Mouse (Mus musculus) ovary, adult 18-20 months (tissue): ENCODE results near the gene Ggnbp2.
"Not testable (repeated sequence)": the region's sequence is repeated elsewhere in the genome, so short reads cannot be mapped to it uniquely, and the experiment has no call there.

ENCODE experiments used
- DNase-seq: peaks from one replicate; pipeline ENCODE4 v3.0.0; 2022; ENCODE audit warnings: low spot score, mixed read lengths

Gene Ggnbp2

DNA sequence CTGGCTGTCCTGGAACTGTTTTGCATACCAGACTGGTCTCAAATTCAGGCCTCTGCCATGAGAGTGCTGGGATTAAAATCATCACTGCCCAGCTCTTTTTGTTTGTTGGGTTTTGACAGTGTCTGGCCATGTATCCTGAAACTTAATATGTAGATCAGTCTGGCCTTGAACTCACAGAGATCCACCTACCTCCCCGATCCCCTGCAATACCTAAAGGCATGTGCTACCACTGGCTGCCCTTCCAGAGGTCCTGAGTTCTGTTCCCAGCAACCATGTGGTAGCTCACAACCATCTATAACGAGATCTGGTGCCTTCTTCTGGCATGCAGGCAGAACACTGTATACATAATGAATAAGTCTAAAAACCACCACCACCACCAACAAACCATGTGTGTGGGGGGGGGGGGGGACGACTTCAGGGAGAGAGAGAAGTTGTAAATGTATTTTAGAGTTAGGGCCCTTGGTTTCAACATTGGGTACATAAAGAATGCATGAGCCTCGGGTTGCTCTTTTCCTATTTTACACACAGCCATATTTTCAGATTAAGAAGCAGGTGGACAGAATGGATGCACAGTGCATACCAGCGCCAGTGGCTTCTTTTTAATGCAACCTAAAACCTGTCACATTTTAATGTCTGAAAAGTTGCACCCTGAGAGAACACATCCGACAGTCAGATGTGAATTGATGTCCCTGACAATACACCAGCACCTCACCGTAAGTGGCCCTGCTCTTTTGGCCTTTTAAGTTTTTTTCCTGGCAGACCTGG lies 8.6 kb upstream of the Ggnbp2 start:
- DNase-seq: no peak

DNA sequence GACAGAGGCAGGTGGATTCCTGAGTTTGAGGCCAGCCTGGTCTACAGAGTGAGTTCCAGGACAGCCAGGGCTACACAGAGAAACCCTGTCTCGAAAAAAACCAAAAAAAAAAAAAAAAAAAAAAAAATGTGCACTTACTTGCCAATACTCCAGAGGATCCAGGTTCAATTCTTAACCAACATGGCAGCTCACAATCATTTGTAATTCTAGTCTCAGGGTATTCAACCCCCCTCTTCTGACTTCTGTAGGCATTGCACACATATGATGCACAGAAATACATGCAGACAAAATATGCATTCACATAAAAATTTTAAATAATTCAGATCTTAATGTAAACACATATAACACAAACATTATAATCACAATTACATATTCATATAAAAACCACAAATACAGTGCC lies 5.4 kb upstream of the Ggnbp2 start:
- DNase-seq: not testable (repeated sequence)

- DNase-seq: no peak
Observed at GRCm38 (mm10) chr11:84873042-84873833, 2.6 kb upstream of the Ggnbp2 start.

DNA sequence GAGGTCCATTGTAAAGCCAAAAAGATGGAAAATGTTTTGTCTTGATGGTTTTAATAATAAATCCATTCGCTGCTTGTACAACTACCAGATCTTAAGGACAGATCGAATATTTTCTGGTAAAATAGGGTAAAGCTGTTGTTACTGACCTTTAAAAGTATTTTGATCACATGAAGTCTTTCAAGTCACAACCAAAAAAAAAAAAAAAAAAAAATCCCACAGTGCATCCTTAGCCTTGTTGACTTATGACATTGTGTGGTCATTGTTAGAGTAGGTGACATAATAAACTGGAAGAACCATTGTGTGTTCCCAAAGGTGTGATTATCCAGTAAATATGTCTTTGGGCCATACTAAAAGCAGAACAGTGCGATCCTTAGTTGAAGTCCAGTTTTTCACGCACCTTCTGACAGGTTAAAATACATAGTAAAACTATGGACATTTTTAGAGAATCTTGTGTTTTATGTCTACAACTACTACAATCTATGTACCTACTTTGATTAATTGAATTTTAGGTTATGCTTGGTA lies 992 bp upstream of the Ggnbp2 start:
- no peak for DNase-seq

GRCm38 (mm10) chr11:84871046-84871445 lies 429 bp upstream of the Ggnbp2 start:
- DNase-seq: no peak

- peak; percentile 91 for DNase-seq
Observed at GRCm38 (mm10) chr11:84869537-84870232, 932 bp downstream of the Ggnbp2 start.

GRCm38 (mm10) chr11:84868786-84869259 lies 1.8 kb downstream of the Ggnbp2 start:
- DNase-seq: no peak

DNA sequence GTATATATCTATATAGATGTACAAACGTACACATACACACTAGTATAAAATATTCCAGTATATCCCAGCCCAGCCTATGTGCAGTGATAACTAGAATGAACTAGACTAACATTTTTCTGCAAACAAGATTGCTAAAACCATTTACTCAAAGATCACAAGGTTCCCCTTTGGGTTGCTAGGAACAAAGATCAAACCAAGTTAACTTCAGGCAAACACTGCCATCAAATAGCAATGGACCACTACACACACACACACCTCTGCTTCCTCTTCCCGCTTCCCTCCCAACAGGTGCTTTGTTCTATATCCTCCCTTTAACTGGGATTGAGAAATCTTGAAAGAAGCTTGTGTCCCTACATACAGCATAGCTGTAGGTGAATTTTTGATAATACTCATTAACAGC lies 3.0 kb downstream of the Ggnbp2 start:
- DNase-seq: no peak

DNA sequence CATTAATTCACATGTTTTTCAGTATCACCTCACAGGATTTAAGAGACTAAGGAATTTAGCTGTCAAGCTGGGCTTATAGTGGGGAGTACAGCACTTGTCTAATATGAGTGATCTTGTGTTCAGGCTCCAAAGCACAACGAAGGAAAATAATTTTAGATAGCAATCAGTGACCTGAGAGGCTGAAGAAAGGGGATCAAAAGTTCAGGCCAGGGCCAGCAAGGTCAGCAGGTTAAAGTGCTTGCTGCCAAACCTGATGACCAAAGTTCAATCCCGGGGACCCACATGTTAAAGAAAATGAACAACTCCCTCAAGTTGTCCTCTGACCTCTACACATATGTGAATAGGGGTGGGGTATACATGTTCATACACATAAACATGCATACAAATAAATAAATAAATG lies 5.3 kb downstream of the Ggnbp2 start:
- no peak for DNase-seq

DNA sequence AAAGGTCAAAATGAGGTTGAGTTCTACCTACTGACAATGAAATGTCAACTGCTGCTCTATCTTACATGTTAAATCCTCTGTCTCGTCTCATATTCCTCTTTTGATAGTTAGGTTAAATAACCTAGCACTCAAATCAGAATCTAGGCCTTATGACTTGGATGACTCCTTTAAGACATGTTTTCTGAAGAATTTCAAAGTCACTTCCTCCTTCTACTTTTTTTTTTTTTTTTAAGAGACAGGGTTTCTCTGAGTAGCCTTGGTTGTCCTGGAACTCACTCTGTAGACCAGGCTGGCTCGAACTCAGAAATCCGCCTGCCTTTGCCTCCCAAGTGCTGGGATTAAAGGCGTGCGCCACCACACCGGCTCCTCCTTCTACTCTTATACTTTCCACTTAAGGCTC lies 15.3 kb downstream of the Ggnbp2 start:
- DNase-seq: no peak

- DNase-seq: no peak
Observed at GRCm38 (mm10) chr11:84847475-84848090, 23.0 kb downstream of the Ggnbp2 start.

DNA sequence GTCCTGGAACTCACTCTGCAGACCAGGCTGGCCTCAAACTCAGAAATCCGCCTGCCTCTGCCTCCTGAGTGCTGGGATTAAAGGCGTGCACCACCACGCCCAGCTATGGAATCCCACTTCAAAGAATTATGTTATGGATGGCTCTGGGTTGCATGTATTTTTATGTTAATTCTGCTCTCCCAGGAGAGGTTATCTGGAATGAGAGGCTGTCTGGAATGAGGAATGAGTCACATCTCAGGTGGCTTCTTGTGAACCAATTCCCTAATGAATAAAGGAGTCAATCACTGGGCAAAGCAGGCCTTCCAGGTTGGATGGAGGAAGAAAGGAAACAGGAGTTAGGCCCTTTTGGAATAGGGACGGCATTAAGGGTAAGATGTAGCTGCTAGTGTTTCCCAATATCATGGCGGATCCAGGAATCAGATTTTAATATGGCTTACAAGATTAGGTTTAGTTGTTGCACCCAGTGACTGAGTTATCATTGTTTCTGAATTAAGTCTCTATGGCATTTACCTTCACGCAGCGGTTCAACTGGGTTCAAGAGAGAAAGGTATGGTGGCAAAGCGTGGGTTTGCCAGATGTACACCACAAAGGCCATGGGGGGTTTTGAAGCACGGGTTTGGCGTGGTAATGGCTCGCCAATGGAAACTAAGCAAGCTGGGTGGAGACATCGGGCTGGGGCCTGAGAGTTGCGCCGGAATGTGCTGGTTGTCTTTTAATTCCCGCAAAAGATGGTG lies 23.7 kb downstream of the Ggnbp2 start:
- DNase-seq: no peak

DNA sequence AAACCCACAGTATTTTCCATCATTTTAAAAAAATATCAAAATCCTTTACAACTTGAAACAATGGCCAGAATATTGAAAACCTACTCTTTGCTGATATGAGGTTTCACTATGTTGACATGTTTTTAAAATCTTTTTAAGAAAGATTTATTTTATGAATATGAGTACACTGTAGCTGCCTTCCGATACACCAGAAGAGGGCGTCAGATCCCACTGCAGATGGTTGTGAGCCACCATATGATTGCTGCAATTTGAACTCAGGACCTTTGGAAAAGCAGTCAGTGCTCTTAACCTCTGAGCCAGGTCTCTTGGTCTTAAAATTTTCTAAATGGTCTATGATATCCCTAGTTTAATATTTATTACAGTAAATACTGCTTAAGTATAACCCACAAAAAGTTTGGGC lies 31.3 kb downstream of the Ggnbp2 start:
- DNase-seq: no peak

GRCm38 (mm10) chr11:84829495-84829894 lies 41.1 kb downstream of the Ggnbp2 start:
- DNase-seq: not testable (repeated sequence)

DNA sequence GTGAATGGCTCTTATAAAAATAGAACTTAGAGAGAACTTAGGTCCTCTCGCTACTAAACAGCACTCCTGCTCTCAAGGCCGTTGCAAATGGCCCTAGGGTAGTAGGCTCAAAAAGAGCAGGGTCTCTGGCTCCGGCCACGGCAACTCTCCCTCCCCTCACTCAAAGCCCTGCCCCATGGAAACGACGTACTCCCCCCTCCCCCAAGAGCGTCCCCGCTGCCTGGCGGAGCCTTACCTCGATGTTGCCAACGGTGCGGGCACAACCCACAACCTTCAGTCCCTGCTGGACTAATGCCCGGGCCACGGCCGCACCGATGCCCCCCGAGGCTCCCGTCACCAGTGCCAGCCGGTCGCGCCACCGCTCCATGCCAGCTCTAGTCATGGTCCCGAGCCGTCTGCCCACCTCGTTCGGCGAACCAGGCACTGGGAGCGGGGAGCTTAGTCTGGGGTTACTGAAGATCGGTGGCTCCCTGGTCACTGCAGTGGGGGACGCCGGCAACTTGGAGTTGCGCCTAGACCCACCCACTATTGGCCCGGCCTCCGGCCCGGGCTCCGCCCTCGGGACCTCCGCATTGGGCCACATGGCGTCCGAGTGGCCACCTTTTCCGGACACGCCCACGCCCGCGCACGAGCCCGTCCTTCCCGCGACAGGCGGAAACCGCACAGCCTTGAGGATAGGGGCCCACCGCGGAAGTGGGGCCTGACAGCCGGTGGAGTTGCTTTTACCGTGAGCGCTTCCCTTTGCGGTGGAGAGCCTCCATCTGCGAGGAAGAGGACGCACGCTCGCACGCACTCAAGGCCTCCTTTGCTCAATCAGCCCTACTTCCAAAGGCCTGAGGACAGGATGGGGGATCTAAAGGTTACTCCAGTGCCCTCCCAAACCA lies 41.9 kb downstream of the Ggnbp2 start, which contains the start of gene Dhrs11:
Gene Dhrs11 (minus strand): TSS at position 479 of the 884 bp plus-strand sequence.
- peak; percentile 91 for DNase-seq

DNA sequence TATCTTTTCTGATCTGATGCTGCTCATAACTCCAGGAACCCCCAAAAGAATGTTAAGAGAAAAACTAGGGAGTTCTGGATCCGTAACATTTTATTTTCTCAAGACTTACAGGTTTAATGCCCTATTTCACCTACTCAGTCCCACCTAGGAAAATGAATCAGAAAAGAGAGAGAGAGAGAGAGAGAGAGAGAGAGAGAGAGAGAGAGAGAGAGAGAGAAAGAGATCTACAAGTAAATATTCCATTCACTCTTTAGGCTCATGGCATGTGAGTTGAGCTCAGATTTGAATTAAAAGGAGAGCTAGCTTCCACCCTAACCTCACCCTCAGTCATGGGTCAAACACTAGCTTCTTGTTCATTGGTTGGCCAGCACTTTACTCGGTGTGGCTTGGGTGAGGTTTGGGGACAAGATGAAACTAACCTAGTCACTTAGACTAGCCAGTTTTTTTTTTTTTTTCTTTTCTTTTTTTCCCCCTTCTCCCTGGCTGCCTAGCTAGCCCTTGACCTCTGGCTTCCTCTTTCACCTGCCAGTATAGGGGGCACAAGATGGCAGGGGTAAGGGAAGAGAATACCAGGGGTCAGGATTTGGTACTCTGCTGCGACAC lies 42.6 kb downstream of the Ggnbp2 start:
- DNase-seq: no peak

DNA sequence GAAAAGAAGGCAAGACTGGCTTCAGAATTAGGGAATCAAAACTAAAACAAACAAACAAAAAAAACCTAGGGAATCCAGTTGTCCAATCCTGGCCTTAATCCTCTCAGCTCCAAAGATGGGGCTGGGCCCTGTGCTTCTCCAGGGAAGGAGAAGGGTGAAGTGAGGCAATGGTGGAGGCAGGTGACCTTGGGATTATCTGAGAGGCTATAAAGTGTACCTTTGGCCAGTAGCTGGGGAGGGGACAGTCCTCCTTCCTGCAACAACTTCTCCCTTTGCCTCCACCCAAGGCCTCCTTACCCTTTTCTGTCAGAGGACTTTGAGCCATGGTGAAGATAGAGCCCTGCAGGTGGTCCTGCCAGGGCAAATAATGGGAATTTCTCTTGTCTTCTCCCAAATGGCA lies 43.1 kb downstream of the Ggnbp2 start:
- no peak for DNase-seq

GRCm38 (mm10) chr11:84826185-84826584 lies 44.4 kb downstream of the Ggnbp2 start:
- peak; percentile 53 for DNase-seq

DNA sequence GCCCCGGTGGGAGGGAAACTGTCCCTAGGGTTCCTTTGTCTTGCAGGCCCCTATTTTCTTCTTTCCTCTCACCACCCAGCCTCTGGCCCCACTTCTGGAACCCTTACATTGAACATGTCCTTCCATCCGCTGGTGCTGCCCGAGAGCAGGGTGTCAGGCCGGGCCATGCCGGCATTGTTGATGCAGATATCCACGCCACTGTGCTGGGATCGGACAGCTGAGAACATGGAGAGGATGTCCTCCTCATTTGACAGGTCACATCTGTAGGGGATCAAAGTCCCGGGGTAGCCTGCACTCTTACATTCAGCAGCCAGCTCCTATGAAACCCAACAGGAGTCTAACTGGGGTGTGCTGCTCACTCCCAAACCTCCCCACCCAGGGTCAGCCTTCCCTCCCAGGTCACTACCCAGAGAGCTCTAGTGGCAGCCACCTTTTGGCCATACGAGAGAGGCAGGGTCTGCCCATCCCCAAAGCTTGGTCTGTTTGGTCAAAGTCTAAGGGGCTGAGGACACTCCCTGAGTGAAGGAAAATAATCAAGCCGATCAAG lies 45.3 kb downstream of the Ggnbp2 start:
- no peak for DNase-seq
